Mouse (Mus musculus) hindbrain, postnatal 0 days (tissue): ENCODE measurements around the gene Cdk8. TPM values are rescaled to one million over a fixed set of nuclear protein-coding genes. Genes with fewer than 3 reads are reported as not detected.
"Not testable (repeated sequence)": the region's sequence is repeated elsewhere in the genome, so short reads cannot be mapped to it uniquely, and the experiment has no call there.

Experiments used
- ATAC-seq: fragments of 200-750 bp; cut with Nextera tagmentation; 2 replicates; pipeline ENCODE4 v1.8.0; 2017; ENCODE audit warnings: mild to moderate bottlenecking, moderate TSS enrichment, moderate library complexity
- DNase-seq: peaks from one replicate; pipeline ENCODE4 v3.0.0-alpha.2; 2015; ENCODE audit warnings: low spot score
- H3K27ac ChIP-seq: fragments of 300-500 bp; sonication (generic); 2 replicates; pipeline ENCODE4 v1.5.1; 2014; ENCODE audit warnings: mild to moderate bottlenecking
- H3K27me3 ChIP-seq: fragments of 300-500 bp; sonication (generic); 2 replicates; pipeline ENCODE4 v1.6.1; 2014; ENCODE audit warnings: low read length, mixed read lengths; ENCODE audit not compliant: insufficient read depth
- H3K36me3 ChIP-seq: fragments of 300-500 bp; sonication (generic); 2 replicates; pipeline ENCODE4 v1.6.1; 2014; ENCODE audit warnings: low read length, mixed read lengths; ENCODE audit not compliant: insufficient read depth
- H3K4me1 ChIP-seq: fragments of 300-500 bp; sonication (generic); 2 replicates; pipeline ENCODE4 v1.6.1; 2014; ENCODE audit warnings: antibody characterized with exemption, low read length, mixed read lengths; ENCODE audit not compliant: insufficient read depth
- H3K4me2 ChIP-seq: fragments of 300-500 bp; sonication (generic); 2 replicates; pipeline ENCODE4 v1.6.1; 2014; ENCODE audit warnings: low read depth, mild to moderate bottlenecking, low read length, moderate library complexity, mixed read lengths
- H3K4me3 ChIP-seq: fragments of 300-500 bp; sonication (generic); 2 replicates; pipeline ENCODE4 v1.5.1; 2014; ENCODE audit warnings: low read length
- H3K9ac ChIP-seq: fragments of 300-500 bp; sonication (generic); replicated peaks from 2 replicates; pipeline ENCODE4 v1.6.1; 2014; ENCODE audit warnings: mild to moderate bottlenecking, low read length, moderate library complexity, mixed read lengths
- H3K9me3 ChIP-seq: fragments of 300-500 bp; sonication (generic); 2 replicates; pipeline ENCODE4 v1.6.1; 2016; ENCODE audit warnings: low read length, mixed read lengths
- CTCF ChIP-seq: IDR thresholded peaks from 2 replicates; pipeline ENCODE4 v1.5.1; 2016; ENCODE audit warnings: antibody characterized with exemption, control low read depth, low read depth
- WGBS: fragments of 180-500 bp; shearing (Covaris S2); extraction: QIAGEN DNeasy Blood & Tissue Kit; methylation state at CpG from one replicate; pipeline ENCODE4 v1.1.7; 2014; 5-methylcytosine and 5-hydroxymethylcytosine counted together
- polyA plus RNA-seq: library from polyadenylated mRNA; unstranded; fragments of >200 nt; fragmentation: Nextera tagmentation; extraction: Ambion mirVana; gene quantifications from 2 replicates; pipeline ENCODE4 v1.2.1, GENCODE M21; 2015
- total RNA-seq: library from RNA; depleted of rRNA; stranded (reverse); fragments of >200 nt; gene quantifications from 2 replicates; pipeline ENCODE4 v1.2.3, GENCODE M21; 2014; rRNA removed

Cdk8 gene
- total RNA-seq (33.8 and 36.0 TPM in 2 replicates), polyA plus RNA-seq (13.2 and 14.4 TPM in 2 replicates)

DNA sequence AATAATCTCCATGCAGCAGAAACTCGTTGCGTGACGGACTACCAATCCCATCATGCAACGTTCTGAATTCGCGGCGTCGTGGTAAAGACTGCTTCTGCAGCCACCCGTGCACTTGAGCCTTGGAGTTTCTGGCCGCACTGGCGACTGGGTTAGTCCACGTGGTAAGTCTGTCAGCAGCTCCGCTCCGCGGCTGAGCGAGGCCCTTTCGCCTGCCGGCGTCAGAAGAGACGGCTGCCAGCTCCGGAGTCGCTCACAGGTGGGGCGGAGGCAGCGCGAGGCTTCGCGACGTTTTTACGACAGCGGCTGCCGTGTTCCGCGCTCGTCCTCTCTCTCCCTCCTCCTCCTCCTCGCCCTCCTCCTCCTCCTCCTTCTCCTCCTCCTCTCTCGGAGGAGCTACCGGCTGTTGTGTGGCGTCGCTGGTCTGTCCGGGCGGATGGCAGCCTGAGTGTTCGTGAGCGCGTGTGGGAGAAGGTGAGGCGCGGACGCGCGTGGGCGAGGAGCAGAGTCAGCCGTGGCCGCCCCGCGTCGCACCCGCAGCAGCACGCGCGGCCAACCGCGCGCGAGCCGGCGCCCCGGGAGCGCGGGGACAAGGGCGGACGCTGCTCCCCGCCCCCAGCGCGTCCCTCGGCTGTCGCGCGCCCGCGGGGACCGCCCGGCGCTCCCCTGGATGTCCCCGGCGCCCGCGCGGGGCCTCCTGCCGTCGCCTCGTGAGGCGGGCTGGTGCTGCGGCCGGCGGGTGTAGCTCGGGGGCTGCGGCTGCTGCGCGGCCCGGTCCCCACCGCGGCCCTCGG is at the start of gene Cdk8:
TSS of gene Cdk8 (plus strand) at position 367 of the 791 bp plus-strand sequence.
- Histone ChIP-seq H3K9me3 (no peaks in the 10 kb centered on the region), H3K27ac (peak within 1 kb of the TSS; percentile 90), H3K9ac (peak within 1 kb of the TSS; percentile 72), H3K4me3 (peak within 1 kb of the TSS; percentile 76), H3K4me2 (peak within 1 kb of the TSS; percentile 87), H3K36me3 (no peaks in the 10 kb centered on the region), H3K27me3 (no peaks in the 10 kb centered on the region), H3K4me1 (no peaks in the 10 kb centered on the region)
- ATAC-seq: peak; percentile 95
- DNase-seq: peak; percentile 98
- peak; percentile 40 for TF ChIP-seq CTCF
- under 1% methylated on average over 74 of the region's 102 CpGs for WGBS

DNA sequence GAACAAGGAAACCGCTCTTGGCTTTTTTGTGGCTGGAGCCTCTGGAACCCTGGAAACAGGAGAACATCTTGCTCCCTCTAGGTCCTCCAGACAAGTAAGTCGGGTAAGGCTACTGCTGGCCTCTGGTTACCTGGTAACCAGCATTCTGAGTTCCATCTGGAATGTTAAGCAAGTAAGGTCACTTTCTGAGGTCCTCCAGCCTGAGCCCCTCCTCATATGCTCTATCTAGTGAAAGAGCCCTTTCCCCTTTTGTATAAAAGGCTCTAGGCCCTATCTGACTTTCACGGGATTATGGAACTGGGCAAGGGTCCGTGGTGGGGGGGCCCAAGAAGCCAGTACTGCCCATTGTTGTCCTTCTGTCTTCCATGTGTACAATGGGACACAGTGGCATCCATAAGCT is 45.8 kb upstream of the Cdk8 start, which contains the start of gene 1700001J03Rik:
TSS of gene 1700001J03Rik (minus strand) at position 101 of the 400 bp plus-strand sequence.
- not testable (repeated sequence) for H3K9ac ChIP-seq, H3K36me3 ChIP-seq, DNase-seq, H3K9me3 ChIP-seq, ATAC-seq, H3K27me3 ChIP-seq, H3K4me2 ChIP-seq, H3K4me3 ChIP-seq, H3K4me1 ChIP-seq, H3K27ac ChIP-seq
- WGBS: 80% methylated on average over 4 of the region's 4 CpGs

DNA sequence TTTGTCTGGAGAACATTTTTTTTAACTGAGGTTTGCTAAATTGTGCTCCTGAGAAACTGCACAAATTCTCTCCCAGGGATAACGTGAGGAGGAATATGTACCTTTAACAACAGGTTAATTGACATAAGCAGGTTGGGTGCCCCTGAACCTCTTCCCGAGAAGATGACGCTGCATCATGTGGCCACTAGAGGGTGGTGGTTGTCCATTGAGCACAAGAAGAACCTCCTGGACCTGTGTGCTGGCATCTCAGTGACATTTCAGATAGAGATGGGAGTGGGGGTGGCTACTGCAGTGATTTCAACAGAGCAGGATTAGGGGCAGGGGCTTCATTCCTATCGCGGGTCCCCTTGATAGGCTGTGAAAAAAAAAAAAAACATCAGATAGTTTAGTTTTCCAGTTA is 43.6 kb upstream of the Cdk8 start:
- 35% methylated on average over 5 of the region's 5 CpGs for WGBS
- not testable (repeated sequence) for H3K27ac ChIP-seq

DNA sequence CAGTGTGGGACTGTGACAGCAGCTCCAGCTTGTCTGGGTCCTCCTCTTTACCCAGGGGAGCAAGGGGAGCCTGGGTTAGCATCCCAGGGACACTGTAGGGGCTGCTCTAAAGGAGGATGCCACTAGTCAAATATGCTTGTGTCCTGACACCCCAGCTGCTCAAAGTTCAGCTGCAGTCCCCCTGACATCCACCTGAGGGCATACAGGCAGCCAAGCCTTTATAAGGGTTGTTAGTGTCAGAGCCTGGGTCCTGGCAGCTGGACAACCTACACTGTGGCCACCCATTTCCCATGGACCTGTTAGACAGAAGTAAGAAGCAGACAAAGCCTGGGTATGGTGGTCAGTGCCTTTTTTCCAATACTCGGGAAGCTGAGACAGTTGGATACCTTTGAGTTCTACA is 42.9 kb upstream of the Cdk8 start:
- Histone ChIP-seq H3K27ac (no peak overlapping the region), H3K9ac (no peak overlapping the region), H3K4me3 (no peak overlapping the region), H3K9me3 (no peaks in the 10 kb centered on the region), H3K36me3 (no peaks in the 10 kb centered on the region), H3K27me3 (no peaks in the 10 kb centered on the region), H3K4me1 (no peaks in the 10 kb centered on the region), H3K4me2 (no peak overlapping the region)
- DNase-seq (no peak), ATAC-seq (no peak)
- 88% methylated on average over 1 of the region's 1 CpGs for WGBS
- peak; percentile 43 for TF ChIP-seq CTCF

More for the DNA sequence above, 43.6 kb upstream of the Cdk8 start:
- not testable (repeated sequence) for H3K4me2 ChIP-seq, H3K4me1 ChIP-seq, H3K9ac ChIP-seq, ATAC-seq, H3K36me3 ChIP-seq, H3K27me3 ChIP-seq, H3K9me3 ChIP-seq, H3K4me3 ChIP-seq
- peak; percentile 73 for DNase-seq
- TF ChIP-seq CTCF: peak; percentile 75

DNA sequence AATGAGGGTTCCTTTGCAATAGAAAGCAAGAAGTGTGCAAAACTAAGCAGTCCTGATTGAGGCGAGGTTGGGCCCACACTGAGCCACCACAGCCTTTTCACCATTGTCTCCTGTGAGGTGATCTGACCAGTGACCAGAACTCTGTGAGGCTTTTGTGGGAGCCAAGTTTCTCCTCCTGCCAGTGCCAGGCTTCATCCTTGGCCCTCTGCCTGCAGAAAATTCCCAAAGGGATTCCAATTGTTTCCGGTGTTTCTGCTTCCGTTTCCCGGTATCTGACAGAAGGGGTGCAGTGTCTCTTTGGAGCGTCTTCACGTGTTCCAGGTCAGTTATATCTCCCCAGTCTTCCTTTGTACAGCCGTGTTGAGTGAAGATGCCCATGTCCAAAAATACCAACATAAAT is 42.3 kb upstream of the Cdk8 start:
- no peak overlapping the region for H3K27ac ChIP-seq
- H3K4me1 ChIP-seq: no peaks in the 10 kb centered on the region
- no peaks in the 10 kb centered on the region for H3K36me3 ChIP-seq
- H3K9ac ChIP-seq: no peak overlapping the region
- H3K4me3 ChIP-seq: no peak overlapping the region
- ATAC-seq: no peak
- no peaks in the 10 kb centered on the region for H3K27me3 ChIP-seq
- DNase-seq: no peak
- H3K9me3 ChIP-seq: no peaks in the 10 kb centered on the region
- 68% methylated on average over 7 of the region's 7 CpGs for WGBS
- H3K4me2 ChIP-seq: no peak overlapping the region
- no peak for TF ChIP-seq CTCF

DNA sequence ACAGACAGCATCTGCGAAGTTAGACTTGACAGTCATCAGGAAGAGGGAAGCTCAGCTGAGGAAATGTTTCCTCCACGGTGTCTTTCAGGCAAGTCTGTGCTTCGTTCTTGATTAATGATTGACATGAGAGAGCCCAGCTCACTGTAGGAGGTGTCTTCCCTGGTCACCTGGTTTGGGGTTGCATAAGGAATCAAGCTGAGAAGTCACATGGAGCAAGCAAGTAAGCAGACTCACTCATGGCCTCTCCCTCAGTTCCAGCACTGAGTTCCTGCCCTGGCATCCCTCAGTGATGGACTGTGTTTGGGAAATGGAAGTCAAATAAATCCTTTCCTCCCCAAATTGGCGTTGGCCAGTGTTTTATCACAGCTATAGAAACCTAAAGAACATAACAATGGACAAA is 40.9 kb upstream of the Cdk8 start:
- Histone ChIP-seq H3K27ac (no peak overlapping the region), H3K4me1 (no peaks in the 10 kb centered on the region), H3K27me3 (no peaks in the 10 kb centered on the region), H3K36me3 (no peaks in the 10 kb centered on the region), H3K4me3 (no peak overlapping the region), H3K9me3 (0 out of 2 replicates have a peak, but pooled peaks cover 2% of the 10 kb centered on the region), H3K9ac (no peak overlapping the region), H3K4me2 (no peak overlapping the region)
- no peak for TF ChIP-seq CTCF
- DNase-seq (no peak), ATAC-seq (no peak)
- WGBS: 71% methylated on average over 4 of the region's 4 CpGs
